Mouse (Mus musculus): ENCODE measurements around the gene Tmod2.

GRCm38 (mm10) chr9:75571036-75571942 lies 39.8 kb downstream of the Tmod2 start:
- no peak for TF ChIP-seq MAX (IDR thresholded peaks at IDR 0.05; ENCODE audit: low read length)
- TF ChIP-seq SIN3A (IDR thresholded peaks at IDR 0.05; ENCODE audit: low read length), result no peak
- no peak for TF ChIP-seq CTCF (IDR thresholded peaks at IDR 0.05 in 2 of 3, conservative IDR thresholded peaks at IDR 0.05 in 1 of 3; ENCODE audit: control insufficient read depth in 1 of 3, insufficient read depth in 1 of 3, low read depth in 2 of 3, low read length in 3 of 3, poor library complexity in 1 of 3, severe bottlenecking in 1 of 3)
- TF ChIP-seq ZNF384 (IDR thresholded peaks at IDR 0.05; ENCODE audit: low read depth, low read length), result no peak
- no peak for TF ChIP-seq RAD21 (IDR thresholded peaks at IDR 0.05; ENCODE audit: low read depth, low read length)
- TF ChIP-seq ZMIZ1 (IDR thresholded peaks at IDR 0.05; ENCODE audit: low read depth, low read length), result no peak
- no peak for TF ChIP-seq MYB (IDR thresholded peaks at IDR 0.05; ENCODE audit: low read depth, low read length)
- no peak for TF ChIP-seq POLR2A (IDR thresholded peaks at IDR 0.05; ENCODE audit: control insufficient read depth in 1 of 2, insufficient read depth in 1 of 2, low read depth in 1 of 2, low read length in 2 of 2, poor library complexity in 1 of 2)
- no peak for TF ChIP-seq EP300 (IDR thresholded peaks at IDR 0.05; ENCODE audit: low read depth in 1 of 2, low read length in 2 of 2)
- TF ChIP-seq ETS1 (IDR thresholded peaks at IDR 0.05; ENCODE audit: low read depth, low read length), result no peak
- no peak for TF ChIP-seq NRF1 (IDR thresholded peaks at IDR 0.05; ENCODE audit: insufficient read depth, low read depth, low read length, poor library complexity, severe bottlenecking)
- no peak for TF ChIP-seq MEF2A (IDR thresholded peaks at IDR 0.05; ENCODE audit: extremely low read depth, insufficient replicate concordance, low read depth, low read length, poor library complexity, severe bottlenecking)

All from MEL (cell line).